Mouse (Mus musculus) layer of hippocampus, adult 18-20 months (tissue): ENCODE measurements at regions not wholly inside any gene's neighbourhood (a gene's known extent, or its start where the extent isn't known, plus 50 kb on each side); places are given as distances from the start of the nearest gene placed in this dataset.

Experiments used
- DNase-seq, 2 experiments: peaks; one replicate each; pipeline ENCODE4 v3.0.0; 2022; ENCODE audit warnings: low spot score in 2 of 2
- microRNA-seq, 2 experiments: library from miRNA; unstranded; fragments of <30 nt; microRNA quantifications; one replicate each; pipeline ENCODE4 v1.2.0; 2021

DNA sequence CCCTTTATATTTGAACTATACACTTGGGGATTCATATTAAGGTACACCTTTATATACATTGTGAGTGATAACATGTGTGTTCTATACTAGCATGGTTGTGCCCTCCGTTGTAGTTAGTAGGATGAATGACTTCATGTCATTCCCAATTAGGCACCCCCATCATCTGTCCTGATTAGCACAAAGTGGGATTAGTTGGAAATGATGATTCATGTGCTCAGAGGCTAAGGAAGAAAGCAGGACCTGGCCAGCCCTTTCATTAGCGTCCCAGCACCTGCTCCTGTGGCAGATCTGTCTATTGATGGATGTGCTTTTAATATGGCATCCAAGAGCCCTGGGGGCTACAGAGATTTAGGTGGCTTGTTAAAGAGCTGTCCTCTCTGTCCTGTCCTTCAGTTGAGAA lies 119.3 kb upstream of the Tenm2 start:
- DNase-seq, result no peak

DNA sequence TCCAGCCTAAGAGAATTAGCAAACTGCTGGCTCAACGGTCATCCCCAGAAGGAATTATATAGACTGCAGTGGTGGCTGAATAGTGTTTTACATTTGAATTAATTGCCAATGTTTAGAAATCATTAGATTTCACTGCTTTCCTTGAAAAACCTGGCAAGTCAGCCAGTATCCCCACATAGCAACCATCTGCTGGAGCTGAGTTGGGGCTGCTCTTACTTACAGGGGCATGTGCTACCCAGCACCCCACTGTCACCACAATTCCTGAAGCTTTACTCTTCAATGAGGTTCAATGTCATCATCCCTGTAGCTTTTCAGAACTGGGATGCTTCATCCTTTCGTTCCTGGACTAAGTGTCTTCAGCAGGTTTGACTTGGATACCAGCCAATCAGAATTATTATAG lies 73.9 kb upstream of the Tenm2 start:
- peak in 1 of 2 experiments; percentile 19 for DNase-seq

DNA sequence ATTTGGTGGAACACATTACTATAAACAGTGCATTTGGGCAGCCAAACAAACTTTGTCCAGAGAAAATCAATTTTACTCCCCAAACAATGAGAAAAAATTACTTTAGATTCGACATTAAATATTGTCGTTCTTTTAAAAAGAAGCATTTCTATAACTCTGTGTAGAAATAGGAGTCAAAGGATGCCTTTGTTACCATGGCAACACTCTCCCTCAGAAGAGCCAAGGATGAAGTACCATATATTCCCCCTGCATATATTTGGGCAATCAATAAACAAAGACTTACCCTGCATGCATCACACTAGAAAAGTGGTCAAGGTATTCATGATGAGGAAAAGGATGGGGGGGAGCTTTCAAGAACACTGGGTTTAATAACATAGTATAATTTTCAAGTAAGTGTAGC lies 70.9 kb upstream of the Tenm2 start:
- DNase-seq, result no peak

Small RNA genes in the stretch of these regions (microRNA-seq; reads per million reads assigned to microRNA genes)
- gene Gm25693, result 0 reads per million in 2 experiments
